Mouse (Mus musculus) lung, postnatal 0 days (tissue): ENCODE results near the gene Ptdss2.

Experiments
- CTCF ChIP-seq: IDR thresholded peaks from 2 replicates; pipeline ENCODE4 v1.5.1; 2016; ENCODE audit warnings: antibody characterized with exemption, mild to moderate bottlenecking
- EP300 ChIP-seq: IDR thresholded peaks from 2 replicates; pipeline ENCODE4 v1.6.1; 2016; ENCODE audit warnings: antibody characterized with exemption, mild to moderate bottlenecking, control low read depth

- no peak for TF ChIP-seq CTCF
- TF ChIP-seq EP300 = no peak
Observed at GRCm38 (mm10) chr7:141188194-141188593, 66.0 kb downstream of the Ptdss2 start.
